ENCODE assay signal across 8 mouse cellular contexts in the genomic region with DNA sequence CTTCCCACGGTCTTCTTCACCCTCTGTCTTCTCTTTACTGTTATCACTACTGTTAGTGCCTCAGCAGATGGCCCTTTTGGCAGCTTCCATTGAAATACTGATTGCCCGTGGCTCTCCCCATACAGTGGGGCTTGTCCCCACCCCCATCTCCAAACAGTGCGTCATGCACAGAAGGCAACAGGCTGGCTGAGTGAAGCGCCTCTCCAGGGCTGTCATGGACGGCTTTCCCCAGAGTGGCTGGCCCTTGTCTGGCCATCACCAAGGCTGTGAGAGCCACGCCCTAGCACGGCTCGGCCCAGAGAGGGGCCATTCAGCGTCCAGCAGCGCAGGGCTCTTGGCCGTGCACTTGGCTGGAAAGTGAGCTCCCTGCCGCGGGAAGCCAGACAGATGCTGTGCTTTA.
DNase-seq lines count a peak whose midpoint lies in the region; ATAC-seq lines count a peak whose summit lies in the region.

No protein-coding gene starts in this region.

- H3K27ac ChIP-seq in forebrain, embryonic 10.5 days: peak overlapping the region; percentile 54
- no peak overlapping the region for H3K27ac ChIP-seq in forebrain, embryonic 11.5 days (ENCODE audit: low read depth, low read length)
- peak overlapping the region; percentile 81 for H3K27ac ChIP-seq in intestine, embryonic 16.5 days (ENCODE audit: low read length)
- H3K27ac ChIP-seq in lung, embryonic 16.5 days (ENCODE audit: low read length): no peak overlapping the region

- no peak for DNase-seq in forebrain, embryonic 10.5 days (ENCODE audit: extremely low spot score, low spot score)
- no peak for DNase-seq in forebrain, embryonic 11.5 days (ENCODE audit: low spot score)
- DNase-seq in gastrocnemius, postnatal 14 days: peak; percentile 81
- DNase-seq in ovary, postnatal 36 days (ENCODE audit: low spot score): no peak
- DNase-seq in kidney, adult 11 months: no peak
- no peak for DNase-seq in embryo, embryonic 10 days (ENCODE audit: low spot score)

- H3K27me3 ChIP-seq in forebrain, embryonic 10.5 days (ENCODE audit: poor library complexity, severe bottlenecking): peaks cover 95% of the 10 kb centered on the region
- no peaks in the 10 kb centered on the region for H3K27me3 ChIP-seq in forebrain, embryonic 11.5 days (ENCODE audit: control insufficient read depth, insufficient read depth, low read length)
- no peaks in the 10 kb centered on the region for H3K27me3 ChIP-seq in intestine, embryonic 16.5 days (replicated peaks; ENCODE audit: control insufficient read depth, insufficient read depth, low read length)
- H3K27me3 ChIP-seq in lung, embryonic 16.5 days (ENCODE audit: control insufficient read depth, insufficient read depth, low read depth, low read length): no peaks in the 10 kb centered on the region

- intact Hi-C loops in gastrocnemius, postnatal 14 days (cut with DNase I; ENCODE audit: low total_unique reads): no loop called here

- H3K4me3 ChIP-seq in forebrain, embryonic 10.5 days: no peak overlapping the region
- H3K4me3 ChIP-seq in forebrain, embryonic 11.5 days (ENCODE audit: low read depth, low read length): no peak overlapping the region
- H3K4me3 ChIP-seq in intestine, embryonic 16.5 days (ENCODE audit: low read length): no peak overlapping the region
- H3K4me3 ChIP-seq in lung, embryonic 16.5 days (ENCODE audit: low read length): no peak overlapping the region

- H3K4me1 ChIP-seq in forebrain, embryonic 10.5 days: peaks cover 48% of the 10 kb centered on the region
- peaks cover 5% of the 10 kb centered on the region; the same call in 1 of the 2 replicates for H3K4me1 ChIP-seq in forebrain, embryonic 11.5 days (replicated peaks; ENCODE audit: control insufficient read depth, insufficient read depth, low read length)
- H3K4me1 ChIP-seq in intestine, embryonic 16.5 days (ENCODE audit: control insufficient read depth, insufficient read depth, low read length): peaks cover 19% of the 10 kb centered on the region
- peaks cover 20% of the 10 kb centered on the region for H3K4me1 ChIP-seq in lung, embryonic 16.5 days (replicated peaks; ENCODE audit: control insufficient read depth, insufficient read depth, low read length)

- peaks cover 51% of the 10 kb centered on the region for H3K36me3 ChIP-seq in forebrain, embryonic 10.5 days (replicated peaks)
- H3K36me3 ChIP-seq in forebrain, embryonic 11.5 days (ENCODE audit: control insufficient read depth, insufficient read depth, low read length): no peaks in the 10 kb centered on the region
- H3K36me3 ChIP-seq in intestine, embryonic 16.5 days (ENCODE audit: control insufficient read depth, insufficient read depth, low read length): no peaks in the 10 kb centered on the region
- H3K36me3 ChIP-seq in lung, embryonic 16.5 days (ENCODE audit: control insufficient read depth, insufficient read depth, low read length): no peaks in the 10 kb centered on the region

- no peak overlapping the region for H3K9ac ChIP-seq in forebrain, embryonic 11.5 days (ENCODE audit: low read length)
- peak overlapping the region; percentile 39; the same call in 1 of the 2 replicates for H3K9ac ChIP-seq in intestine, embryonic 16.5 days (ENCODE audit: low read depth, low read length)
- no peak overlapping the region for H3K9ac ChIP-seq in lung, embryonic 16.5 days (ENCODE audit: low read length)

- no peak for ATAC-seq in forebrain, embryonic 11.5 days (replicated peaks; ENCODE audit: low FRiP score)
- peak; percentile 73 for ATAC-seq in intestine, embryonic 16.5 days
- ATAC-seq in lung, embryonic 16.5 days (ENCODE audit: low read depth): peak; percentile 78

- no peak overlapping the region for H3K4me2 ChIP-seq in forebrain, embryonic 11.5 days (ENCODE audit: low read depth, low read length, severe bottlenecking)
- H3K4me2 ChIP-seq in intestine, embryonic 16.5 days (ENCODE audit: low read depth, low read length): no peak overlapping the region
- H3K4me2 ChIP-seq in lung, embryonic 16.5 days (ENCODE audit: low read depth, low read length): 0 out of 2 replicates have a peak overlapping the region, but pooled peaks have one; percentile 13

- no peaks in the 10 kb centered on the region for H3K9me3 ChIP-seq in forebrain, embryonic 10.5 days
- H3K9me3 ChIP-seq in forebrain, embryonic 11.5 days (ENCODE audit: control insufficient read depth, low read length): no peaks in the 10 kb centered on the region
- no peaks in the 10 kb centered on the region for H3K9me3 ChIP-seq in intestine, embryonic 16.5 days (ENCODE audit: control insufficient read depth, low read length)
- H3K9me3 ChIP-seq in lung, embryonic 16.5 days (ENCODE audit: control insufficient read depth, low read length): no peaks in the 10 kb centered on the region

- WGBS in forebrain, embryonic 10.5 days: 72% methylated on average over 13 of the region's 13 CpGs
- WGBS in forebrain, embryonic 11.5 days: 61% methylated on average over 13 of the region's 13 CpGs
- WGBS in intestine, embryonic 16.5 days: 16% methylated on average over 13 of the region's 13 CpGs
- 20% methylated on average over 13 of the region's 13 CpGs for WGBS in lung, embryonic 16.5 days

Comparison
In these comparisons a context has a peak if more than half of its experiments do, and no peak if none do; other contexts are left out.
1. H3K27ac ChIP-seq: peak in forebrain, embryonic 10.5 days (single experiment) and intestine, embryonic 16.5 days (single experiment); none in forebrain, embryonic 11.5 days (single experiment) and lung, embryonic 16.5 days (single experiment).